Mouse (Mus musculus) myocyte (in vitro differentiated cells): ENCODE results near the gene Mrpl39. TPM values are rescaled to one million over a fixed set of nuclear protein-coding genes. Genes with fewer than 3 reads are reported as not detected.
A peak's percentile ranks its signal among the peaks of the same experiment; 100 is the strongest.

Experiments used
- H3K27me3 ChIP-seq: one replicate; pipeline ENCODE4 v1.6.1; 2011; ENCODE audit not compliant: control insufficient read depth, insufficient read depth, insufficient read length
- H3K36me3 ChIP-seq: one replicate; pipeline ENCODE4 v1.6.1; 2011; ENCODE audit not compliant: control insufficient read depth, insufficient read depth
- H3K4me2 ChIP-seq: one replicate; pipeline ENCODE4 v1.6.1; 2011; ENCODE audit warnings: low read depth, control low read depth
- H3K4me3 ChIP-seq: one replicate; pipeline ENCODE4 v1.5.1; 2011; ENCODE audit warnings: mild to moderate bottlenecking, control low read depth, moderate library complexity
- H3K79me2 ChIP-seq: one replicate; pipeline ENCODE4 v1.6.1; 2011; ENCODE audit not compliant: control insufficient read depth, insufficient read depth
- H3ac ChIP-seq: one replicate; pipeline ENCODE4 v1.6.1; 2011; ENCODE audit not compliant: control insufficient read depth, insufficient read length
- CEBPB ChIP-seq: IDR thresholded peaks from 2 replicates; pipeline ENCODE4 v1.6.1; 2011; ENCODE audit warnings: mild to moderate bottlenecking, moderate library complexity; ENCODE audit not compliant: poor library complexity, insufficient read depth, severe bottlenecking
- E2F4 ChIP-seq: IDR thresholded peaks from one replicate; pipeline ENCODE4 v1.6.1; 2011; ENCODE audit warnings: mild to moderate bottlenecking, control low read depth, moderate library complexity; ENCODE audit not compliant: insufficient read depth
- MAX ChIP-seq: IDR thresholded peaks from one replicate; pipeline ENCODE4 v1.6.1; 2011; ENCODE audit warnings: low read depth, mild to moderate bottlenecking, control low read depth
- MYOD1 ChIP-seq, 3 experiments: IDR thresholded peaks; one replicate each; pipeline ENCODE4 v1.6.1; 2011; ENCODE audit warnings: control low read depth in 2 of 3, low read depth in 2 of 3, mild to moderate bottlenecking in 2 of 3, moderate library complexity in 1 of 3; ENCODE audit not compliant: insufficient read length in 2 of 3, control insufficient read depth in 1 of 3
- MYOG ChIP-seq, 3 experiments: IDR thresholded peaks; one replicate each; pipeline ENCODE4 v1.6.1; 2011; ENCODE audit warnings: control low read depth in 2 of 3, low read depth in 2 of 3, mild to moderate bottlenecking in 2 of 3; ENCODE audit not compliant: insufficient read length in 2 of 3, control insufficient read depth in 1 of 3, insufficient read depth in 1 of 3
- POLR2A ChIP-seq: IDR thresholded peaks from one replicate; pipeline ENCODE4 v1.6.1; 2011; ENCODE audit warnings: low read depth, mild to moderate bottlenecking, control low read depth, moderate library complexity; ENCODE audit not compliant: insufficient read length
- POLR2AphosphoS2 ChIP-seq: IDR thresholded peaks from one replicate; pipeline ENCODE4 v1.6.1; 2011; ENCODE audit warnings: low read depth, control low read depth; ENCODE audit not compliant: insufficient read length
- REST ChIP-seq: IDR thresholded peaks from one replicate; pipeline ENCODE4 v1.6.1; 2011; ENCODE audit warnings: mild to moderate bottlenecking, control low read depth, moderate library complexity; ENCODE audit not compliant: insufficient read depth, insufficient read length
- SRF ChIP-seq: IDR thresholded peaks from one replicate; pipeline ENCODE4 v1.6.1; 2011; ENCODE audit warnings: low read depth; ENCODE audit not compliant: control insufficient read depth, insufficient read length
- TCF12 ChIP-seq: IDR thresholded peaks from one replicate; pipeline ENCODE4 v1.6.1; 2011; ENCODE audit warnings: mild to moderate bottlenecking, control low read depth; ENCODE audit not compliant: poor library complexity, insufficient read depth, severe bottlenecking
- TCF3 ChIP-seq: IDR thresholded peaks from one replicate; pipeline ENCODE4 v1.6.1; 2011; ENCODE audit warnings: low read depth, control low read depth; ENCODE audit not compliant: insufficient read length
- USF1 ChIP-seq: IDR thresholded peaks from one replicate; pipeline ENCODE4 v1.6.1; 2011; ENCODE audit warnings: low read depth, mild to moderate bottlenecking, control low read depth, moderate library complexity
- polyA plus RNA-seq: library from polyadenylated mRNA; unstranded; fragments of >200 nt; fragmentation: generic; extraction: Trizol; gene quantifications from one replicate; pipeline ENCODE4 v1.2.1, GENCODE M21; 2012; ENCODE audit warnings: missing spikeins

Gene Mrpl39
- polyA plus RNA-seq, 1 experiment = 36.6 TPM

GRCm38 (mm10) chr16:84773268-84773861, 37.8 kb upstream of the Mrpl39 start:
- H3K27me3 ChIP-seq = no peaks in the 10 kb centered on the region
- H3K79me2 ChIP-seq = peaks cover 29% of the 10 kb centered on the region
- H3ac ChIP-seq = peak overlapping the region; percentile 54
- H3K36me3 ChIP-seq = no peaks in the 10 kb centered on the region
- TF ChIP-seq MYOG (IDR thresholded peaks at IDR 0.05; ENCODE audit: control insufficient read depth in 1 of 3, insufficient read depth in 1 of 3, insufficient read length in 2 of 3, low read depth in 2 of 3) (no peak), E2F4 (no peak)
- H3K4me3 ChIP-seq = peak overlapping the region; percentile 88
- H3K4me2 ChIP-seq = peak overlapping the region; percentile 86

GRCm38 (mm10) chr16:84772496-84773267, 37.1 kb upstream of the Mrpl39 start:
- H3K4me3 ChIP-seq = peak overlapping the region; percentile 88
- H3K4me2 ChIP-seq = peak overlapping the region; percentile 86
- no peak overlapping the region for H3ac ChIP-seq

GRCm38 (mm10) chr16:84771461-84771860, 35.9 kb upstream of the Mrpl39 start:
- H3K36me3 ChIP-seq = no peaks in the 10 kb centered on the region
- H3K4me2 ChIP-seq = no peak overlapping the region
- no peaks in the 10 kb centered on the region for H3K27me3 ChIP-seq
- TF ChIP-seq REST (no peak), MAX (no peak), POLR2A (no peak), USF1 (no peak), POLR2AphosphoS2 (no peak)
- peaks cover 10% of the 10 kb centered on the region for H3K79me2 ChIP-seq
- H3ac ChIP-seq = no peak overlapping the region
- no peak overlapping the region for H3K4me3 ChIP-seq

More at GRCm38 (mm10) chr16:84772496-84773267, 37.1 kb upstream of the Mrpl39 start:
- Histone ChIP-seq H3K36me3 (no peaks in the 10 kb centered on the region), H3K79me2 (peaks cover 22% of the 10 kb centered on the region), H3K27me3 (no peaks in the 10 kb centered on the region)
- TF ChIP-seq MYOD1 (IDR thresholded peaks at IDR 0.05; ENCODE audit: control insufficient read depth in 1 of 3, insufficient read length in 2 of 3, low read depth in 2 of 3) (no peak), SRF (no peak), USF1 (no peak), MAX (no peak), TCF3 (no peak), POLR2A (no peak), POLR2AphosphoS2 (no peak), MYOG (IDR thresholded peaks at IDR 0.05; ENCODE audit: control insufficient read depth in 1 of 3, insufficient read depth in 1 of 3, insufficient read length in 2 of 3, low read depth in 2 of 3) (no peak), TCF12 (no peak), E2F4 (no peak), REST (no peak), CEBPB (no peak)

GRCm38 (mm10) chr16:84770891-84771290, 35.3 kb upstream of the Mrpl39 start:
- H3K4me3 ChIP-seq = no peak overlapping the region
- no peak for TF ChIP-seq MAX
- TF ChIP-seq TCF3 = no peak
- TF ChIP-seq USF1 = no peak
- no peak for TF ChIP-seq SRF
- no peak for TF ChIP-seq POLR2A
- no peaks in the 10 kb centered on the region for H3K36me3 ChIP-seq
- H3K79me2 ChIP-seq = peaks cover 7% of the 10 kb centered on the region
- H3ac ChIP-seq = no peak overlapping the region
- no peaks in the 10 kb centered on the region for H3K27me3 ChIP-seq
- H3K4me2 ChIP-seq = no peak overlapping the region

- no peaks in the 10 kb centered on the region for H3K79me2 ChIP-seq
- H3K36me3 ChIP-seq = no peaks in the 10 kb centered on the region
- TF ChIP-seq MAX (no peak), POLR2AphosphoS2 (no peak), E2F4 (no peak), POLR2A (no peak), MYOG (IDR thresholded peaks at IDR 0.05; ENCODE audit: control insufficient read depth in 1 of 3, insufficient read depth in 1 of 3, insufficient read length in 2 of 3, low read depth in 2 of 3) (no peak), MYOD1 (IDR thresholded peaks at IDR 0.05; ENCODE audit: control insufficient read depth in 1 of 3, insufficient read length in 2 of 3, low read depth in 2 of 3) (no peak), TCF3 (no peak), TCF12 (no peak), CEBPB (no peak), SRF (no peak), USF1 (no peak), REST (no peak)
- H3K4me3 ChIP-seq = no peak overlapping the region
- no peak overlapping the region for H3K4me2 ChIP-seq
- H3ac ChIP-seq = no peak overlapping the region
- no peaks in the 10 kb centered on the region for H3K27me3 ChIP-seq
Measured at GRCm38 (mm10) chr16:84769619-84770464, 34.3 kb upstream of the Mrpl39 start.
